Mouse (Mus musculus) limb, embryonic 11.5 days (tissue): ENCODE results near the gene Rptor. TPM values are rescaled to one million over a fixed set of nuclear protein-coding genes. Genes with fewer than 3 reads are reported as not detected.

Experiments used
- ATAC-seq: fragments of 200-750 bp; cut with Nextera tagmentation; 2 replicates; pipeline ENCODE4 v1.8.0; 2017; ENCODE audit warnings: low read depth; ENCODE audit not compliant: insufficient number of reproducible peaks, low FRiP score, low TSS enrichment
- DNase-seq: peaks from one replicate; pipeline ENCODE4 v3.0.0-alpha.2; 2015; ENCODE audit warnings: low spot score
- H3K27ac ChIP-seq: fragments of 300-500 bp; sonication (generic); replicated peaks from 2 replicates; pipeline ENCODE4 v1.5.1; 2014; ENCODE audit warnings: low read depth, mild to moderate bottlenecking, low read length
- H3K27me3 ChIP-seq: fragments of 300-500 bp; sonication (generic); 2 replicates; pipeline ENCODE4 v1.6.1; 2014; ENCODE audit warnings: mild to moderate bottlenecking, low read length, mixed read lengths; ENCODE audit not compliant: control insufficient read depth, insufficient read depth
- H3K36me3 ChIP-seq: fragments of 300-500 bp; sonication (generic); 2 replicates; pipeline ENCODE4 v1.6.1; 2014; ENCODE audit warnings: mild to moderate bottlenecking, low read length, moderate library complexity, mixed read lengths; ENCODE audit not compliant: control insufficient read depth, insufficient read depth
- H3K4me1 ChIP-seq: fragments of 300-500 bp; sonication (generic); 2 replicates; pipeline ENCODE4 v1.6.1; 2014; ENCODE audit warnings: low read length, mixed read lengths; ENCODE audit not compliant: control insufficient read depth, insufficient read depth
- H3K4me2 ChIP-seq: fragments of 300-500 bp; sonication (generic); 2 replicates; pipeline ENCODE4 v1.6.1; 2014; ENCODE audit warnings: low read depth, mild to moderate bottlenecking, moderate library complexity; ENCODE audit not compliant: severe bottlenecking
- H3K4me3 ChIP-seq: fragments of 300-500 bp; sonication (generic); 2 replicates; pipeline ENCODE4 v1.5.1; 2014; ENCODE audit warnings: low read depth, low read length
- H3K9ac ChIP-seq: fragments of 300-500 bp; sonication (generic); 2 replicates; pipeline ENCODE4 v1.6.1; 2014; ENCODE audit warnings: mild to moderate bottlenecking, low read length
- H3K9me3 ChIP-seq: fragments of 300-500 bp; sonication (generic); 2 replicates; pipeline ENCODE4 v1.6.1; 2016; ENCODE audit warnings: low read length; ENCODE audit not compliant: control insufficient read depth
- WGBS: fragments of 180-500 bp; shearing (Covaris S2); extraction: QIAGEN DNeasy Blood & Tissue Kit; methylation state at CpG from one replicate; pipeline ENCODE4 v1.1.7; 2014; 5-methylcytosine and 5-hydroxymethylcytosine counted together
- polyA plus RNA-seq: library from polyadenylated mRNA; unstranded; fragments of >200 nt; fragmentation: Nextera tagmentation; extraction: Ambion mirVana; gene quantifications from 2 replicates; pipeline ENCODE4 v1.2.1, GENCODE M21; 2014

The Rptor gene
- polyA plus RNA-seq, 1 experiment from 2014 or later = 13.8 TPM

GRCm38 (mm10) chr11:119915666-119916065, 313.0 kb downstream of the Rptor start:
- no peak for ATAC-seq
- no peak overlapping the region for H3K9ac ChIP-seq
- peak overlapping the region; percentile 8; the same call in 1 of the 2 replicates for H3K4me2 ChIP-seq
- H3K4me3 ChIP-seq = 0 out of 2 replicates have a peak overlapping the region, but pooled peaks have one; percentile 6
- H3K4me1 ChIP-seq = peaks cover 19% of the 10 kb centered on the region
- H3K36me3 ChIP-seq = peaks cover 14% of the 10 kb centered on the region
- H3K9me3 ChIP-seq = no peaks in the 10 kb centered on the region
- no peak overlapping the region for H3K27ac ChIP-seq
- H3K27me3 ChIP-seq = no peaks in the 10 kb centered on the region
- WGBS = 86% methylated on average over 9 of the region's 9 CpGs
- no peak for DNase-seq

- WGBS = 89% methylated on average over 15 of the region's 15 CpGs
- no peak for ATAC-seq
- 0 out of 2 replicates have a peak overlapping the region, but pooled peaks have one; percentile 6 for H3K4me3 ChIP-seq
- H3K36me3 ChIP-seq = peaks cover 14% of the 10 kb centered on the region
- no peak overlapping the region for H3K4me2 ChIP-seq
- no peaks in the 10 kb centered on the region for H3K9me3 ChIP-seq
- no peak overlapping the region for H3K27ac ChIP-seq
- H3K9ac ChIP-seq = no peak overlapping the region; the same call in 1 of the 2 replicates
- DNase-seq = no peak
- H3K4me1 ChIP-seq = peaks cover 19% of the 10 kb centered on the region
- no peaks in the 10 kb centered on the region for H3K27me3 ChIP-seq
These were observed 313.5 kb downstream of the Rptor start for GRCm38 (mm10) chr11:119916102-119916790.

- no peak overlapping the region for H3K4me3 ChIP-seq
- no peaks in the 10 kb centered on the region for H3K9me3 ChIP-seq
- peaks cover 14% of the 10 kb centered on the region for H3K36me3 ChIP-seq
- ATAC-seq (no peak), DNase-seq (no peak)
- H3K4me1 ChIP-seq = peaks cover 19% of the 10 kb centered on the region
- no peak overlapping the region for H3K9ac ChIP-seq
- no peak overlapping the region for H3K4me2 ChIP-seq
- H3K27me3 ChIP-seq = no peaks in the 10 kb centered on the region
- 89% methylated on average over 21 of the region's 21 CpGs for WGBS
- H3K27ac ChIP-seq = no peak overlapping the region
These were observed 314.2 kb downstream of the Rptor start for GRCm38 (mm10) chr11:119916834-119917469.

GRCm38 (mm10) chr11:119918521-119918920, 315.8 kb downstream of the Rptor start:
- H3K4me1 ChIP-seq = peaks cover 9% of the 10 kb centered on the region

GRCm38 (mm10) chr11:119919432-119919831, 316.7 kb downstream of the Rptor start:
- H3K4me1 ChIP-seq = peaks cover 7% of the 10 kb centered on the region
- H3K36me3 ChIP-seq = peaks cover 14% of the 10 kb centered on the region
- H3K9me3 ChIP-seq = no peaks in the 10 kb centered on the region
- no peak overlapping the region for H3K4me3 ChIP-seq
- ATAC-seq (no peak), DNase-seq (no peak)
- no peak overlapping the region for H3K4me2 ChIP-seq
- H3K27ac ChIP-seq = no peak overlapping the region
- no peaks in the 10 kb centered on the region for H3K27me3 ChIP-seq
- no peak overlapping the region for H3K9ac ChIP-seq
- WGBS = 89% methylated on average over 4 of the region's 4 CpGs

More at GRCm38 (mm10) chr11:119918521-119918920, 315.8 kb downstream of the Rptor start:
- Histone ChIP-seq H3K27ac (no peak overlapping the region), H3K9ac (no peak overlapping the region), H3K27me3 (no peaks in the 10 kb centered on the region), H3K4me2 (no peak overlapping the region), H3K9me3 (no peaks in the 10 kb centered on the region), H3K4me3 (no peak overlapping the region), H3K36me3 (peaks cover 14% of the 10 kb centered on the region)
- WGBS = 89% methylated on average over 7 of the region's 7 CpGs
- ATAC-seq (no peak), DNase-seq (no peak)

GRCm38 (mm10) chr11:119919897-119920296, 317.2 kb downstream of the Rptor start:
- DNase-seq (peak; percentile 79), ATAC-seq (no peak)
- Histone ChIP-seq H3K4me3 (no peak overlapping the region), H3K9ac (no peak overlapping the region), H3K9me3 (no peaks in the 10 kb centered on the region), H3K4me1 (peaks cover 2% of the 10 kb centered on the region), H3K36me3 (peaks cover 14% of the 10 kb centered on the region), H3K27ac (no peak overlapping the region), H3K27me3 (no peaks in the 10 kb centered on the region), H3K4me2 (no peak overlapping the region)
- WGBS = 64% methylated on average over 8 of the region's 8 CpGs

- no peaks in the 10 kb centered on the region for H3K27me3 ChIP-seq
- no peak overlapping the region for H3K9ac ChIP-seq
- no peaks in the 10 kb centered on the region for H3K4me1 ChIP-seq
- H3K4me3 ChIP-seq = no peak overlapping the region
- no peak overlapping the region for H3K27ac ChIP-seq
- 91% methylated on average over 5 of the region's 5 CpGs for WGBS
- DNase-seq = no peak
- peaks cover 14% of the 10 kb centered on the region for H3K36me3 ChIP-seq
- no peak for ATAC-seq
- H3K4me2 ChIP-seq = no peak overlapping the region
- H3K9me3 ChIP-seq = no peaks in the 10 kb centered on the region
These were observed 318.0 kb downstream of the Rptor start for GRCm38 (mm10) chr11:119920668-119921067.

GRCm38 (mm10) chr11:119925176-119925575, 322.5 kb downstream of the Rptor start:
- no peak overlapping the region for H3K27ac ChIP-seq
- H3K9me3 ChIP-seq = no peaks in the 10 kb centered on the region
- H3K27me3 ChIP-seq = no peaks in the 10 kb centered on the region
- ATAC-seq (no peak), DNase-seq (no peak)
- 81% methylated on average over 5 of the region's 5 CpGs for WGBS
- no peak overlapping the region for H3K4me3 ChIP-seq
- H3K4me2 ChIP-seq = no peak overlapping the region
- no peaks in the 10 kb centered on the region for H3K36me3 ChIP-seq
- no peak overlapping the region for H3K9ac ChIP-seq
- H3K4me1 ChIP-seq = no peaks in the 10 kb centered on the region
